Mouse (Mus musculus) liver, embryonic 16.5 days (tissue): Measurements from ENCODE around the gene Scgb2b27. TPM values are rescaled to one million over a fixed set of nuclear protein-coding genes. Genes with fewer than 3 reads are reported as not detected.

Source experiments
- polyA plus RNA-seq: library from polyadenylated mRNA; unstranded; fragments of >200 nt; fragmentation: Nextera tagmentation; extraction: Ambion mirVana; gene quantifications from 2 replicates; pipeline ENCODE4 v1.2.1, GENCODE M21; 2015

Scgb2b27 gene
- polyA plus RNA-seq, 1 experiment from 2014 or later, result not detected

Other genes with a start within 250 kb of the Scgb2b27 start
- gene Scgb2b26, start 68.9 kb downstream of the Scgb2b27 start, polyA plus RNA-seq, result not detected in 2 replicates
- gene Scgb1b27, start 7.5 kb upstream of the Scgb2b27 start, polyA plus RNA-seq, result not detected in 2 replicates
- gene Scgb1b30, start 81.5 kb upstream of the Scgb2b27 start, polyA plus RNA-seq, result not detected in 2 replicates
- 0.43 and 0.58 TPM in 2 replicates for gene Wtip, start 119.3 kb upstream of the Scgb2b27 start, polyA plus RNA-seq
- 69.6 and 81.1 TPM in 2 replicates for gene Uba2, start 155.7 kb upstream of the Scgb2b27 start, polyA plus RNA-seq
- gene Pdcd2l, start 182.7 kb upstream of the Scgb2b27 start, polyA plus RNA-seq, result 19.8 and 20.0 TPM in 2 replicates
- 187 and 201 TPM in 2 replicates for gene Gpi1, start 216.4 kb upstream of the Scgb2b27 start, polyA plus RNA-seq
- gene Gm6096, start 237.1 kb upstream of the Scgb2b27 start, polyA plus RNA-seq, result 0.22 and 0.24 TPM in 2 replicates